Mouse (Mus musculus) cerebellum, adult 8-10 months (tissue): Measurements from ENCODE around the gene Mob3b.
A peak's percentile ranks its signal among the peaks of the same experiment; 100 is the strongest.

ENCODE experiments used
- DNase-seq: peaks from one replicate; pipeline ENCODE4 v3.0.0; 2022

The Mob3b gene

GRCm38 (mm10) chr4:35156751-35157611, at the start of gene Mob3b:
Mob3b (minus strand) TSS chr4:35157484.
- DNase-seq, result peak; percentile 57

GRCm38 (mm10) chr4:35204659-35205058, 47.4 kb upstream of the Mob3b start:
- DNase-seq, result no peak

GRCm38 (mm10) chr4:35203724-35204123, 46.4 kb upstream of the Mob3b start:
- no peak for DNase-seq

GRCm38 (mm10) chr4:35201700-35202099, 44.4 kb upstream of the Mob3b start:
- DNase-seq, result no peak

- no peak for DNase-seq
Measured at GRCm38 (mm10) chr4:35192725-35193124, 35.4 kb upstream of the Mob3b start.

GRCm38 (mm10) chr4:35189794-35190193, 32.5 kb upstream of the Mob3b start:
- DNase-seq, result no peak

- no peak for DNase-seq
Measured at GRCm38 (mm10) chr4:35187617-35188326, 30.5 kb upstream of the Mob3b start.

GRCm38 (mm10) chr4:35177926-35178645, 20.8 kb upstream of the Mob3b start:
- no peak for DNase-seq

- DNase-seq, result no peak
Measured at GRCm38 (mm10) chr4:35175566-35175965, 18.3 kb upstream of the Mob3b start.

GRCm38 (mm10) chr4:35173551-35173950, 16.3 kb upstream of the Mob3b start:
- DNase-seq, result no peak

GRCm38 (mm10) chr4:35172471-35172870, 15.2 kb upstream of the Mob3b start:
- DNase-seq, result no peak

- no peak for DNase-seq
Measured at GRCm38 (mm10) chr4:35169571-35170125, 12.4 kb upstream of the Mob3b start.

- DNase-seq, result no peak
Measured at GRCm38 (mm10) chr4:35167855-35168254, 10.6 kb upstream of the Mob3b start.

- no peak for DNase-seq
Measured at GRCm38 (mm10) chr4:35165947-35166346, 8.7 kb upstream of the Mob3b start.

GRCm38 (mm10) chr4:35165275-35165674, 8.0 kb upstream of the Mob3b start:
- DNase-seq, result no peak

GRCm38 (mm10) chr4:35157815-35158214, 531 bp upstream of the Mob3b start:
- no peak for DNase-seq

- DNase-seq, result peak; percentile 14
Measured at GRCm38 (mm10) chr4:35156149-35156611, 1.1 kb downstream of the Mob3b start.

- DNase-seq, result no peak
Measured at GRCm38 (mm10) chr4:35155132-35155922, 2.0 kb downstream of the Mob3b start.

GRCm38 (mm10) chr4:35154051-35154450, 3.2 kb downstream of the Mob3b start:
- DNase-seq, result no peak

GRCm38 (mm10) chr4:35151756-35152155, 5.5 kb downstream of the Mob3b start, which contains the start of gene Ifnk:
Ifnk (plus strand) TSS chr4:35152056.
- DNase-seq, result no peak

- DNase-seq, result no peak
Measured at GRCm38 (mm10) chr4:35150706-35151105, 6.6 kb downstream of the Mob3b start.

GRCm38 (mm10) chr4:35148326-35148725, 9.0 kb downstream of the Mob3b start:
- no peak for DNase-seq
